Mouse (Mus musculus) ovary, postnatal 10 days (tissue): ENCODE results near the gene Thumpd3.

Experiments used
- DNase-seq: peaks from one replicate; pipeline ENCODE4 v3.0.0; 2022; ENCODE audit warnings: low spot score

Gene Thumpd3

GRCm38 (mm10) chr6:113078031-113078721, 32.2 kb downstream of the Thumpd3 start:
- DNase-seq: peak; percentile 23

- DNase-seq: no peak
These were observed 33.5 kb downstream of the Thumpd3 start for GRCm38 (mm10) chr6:113079492-113079891.

GRCm38 (mm10) chr6:113082229-113082628, 36.2 kb downstream of the Thumpd3 start:
- no peak for DNase-seq

GRCm38 (mm10) chr6:113084590-113084989, 38.6 kb downstream of the Thumpd3 start:
- DNase-seq: no peak

- no peak for DNase-seq
These were observed 47.2 kb downstream of the Thumpd3 start for GRCm38 (mm10) chr6:113093206-113093605.

GRCm38 (mm10) chr6:113095547-113095946, 49.5 kb downstream of the Thumpd3 start:
- no peak for DNase-seq

GRCm38 (mm10) chr6:113097662-113098061, 51.6 kb downstream of the Thumpd3 start:
- DNase-seq: no peak

GRCm38 (mm10) chr6:113099640-113100289, 53.7 kb downstream of the Thumpd3 start:
- DNase-seq: peak; percentile 45

- DNase-seq: no peak
These were observed 56.5 kb downstream of the Thumpd3 start for GRCm38 (mm10) chr6:113102541-113102940.

GRCm38 (mm10) chr6:113103765-113104164, 57.7 kb downstream of the Thumpd3 start:
- no peak for DNase-seq

GRCm38 (mm10) chr6:113109378-113109777, 63.4 kb downstream of the Thumpd3 start:
- DNase-seq: no peak

- DNase-seq: no peak
These were observed 63.9 kb downstream of the Thumpd3 start for GRCm38 (mm10) chr6:113109956-113110355.
